In the genomic region with DNA sequence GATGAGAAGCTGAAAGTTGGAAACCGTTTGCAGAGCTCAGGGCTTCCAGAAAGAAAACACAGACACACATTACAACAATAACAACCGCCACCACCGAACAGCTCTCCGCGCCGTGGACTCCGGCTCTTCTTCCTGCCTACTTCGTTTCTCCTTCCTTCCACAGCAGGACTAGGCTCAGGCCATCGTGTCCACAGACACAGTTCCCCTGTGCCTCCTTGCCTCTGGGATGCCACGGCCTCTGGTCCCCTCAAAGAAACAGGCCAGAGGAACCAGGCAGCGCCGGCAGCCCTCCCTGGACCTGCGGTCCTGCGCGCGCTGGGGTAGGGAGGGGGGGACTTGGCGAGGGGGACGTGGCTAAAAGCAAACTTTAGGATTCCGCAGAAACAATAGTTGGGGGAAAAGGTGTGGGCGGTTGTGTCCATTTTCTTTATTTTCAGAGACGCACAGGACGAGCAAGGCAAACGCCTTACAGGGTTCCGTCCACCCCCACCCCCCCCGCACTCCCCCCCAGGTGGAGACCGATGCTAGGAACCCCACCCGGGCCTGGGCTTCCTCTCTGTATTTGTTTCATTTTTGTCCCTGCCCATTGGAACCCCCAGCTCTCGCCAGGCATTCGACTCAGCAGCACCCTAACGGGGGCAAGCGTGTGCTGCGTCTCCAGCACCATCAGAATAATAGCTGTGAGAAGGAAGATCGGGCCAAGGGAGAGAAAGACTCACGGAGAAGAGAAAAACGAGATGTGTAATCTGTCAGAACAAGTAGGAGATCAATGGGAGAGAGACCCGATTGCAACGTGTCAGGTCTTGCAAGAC, we compare ENCODE assay signal across 9 mouse cellular contexts. TPM values are rescaled to one million over a fixed set of nuclear protein-coding genes. Genes with fewer than 3 reads are reported as not detected.
A peak's percentile ranks its signal among the peaks of the same experiment; 100 is the strongest.
DNase-seq lines count a peak whose midpoint lies in the region; ATAC-seq lines count a peak whose summit lies in the region.
"Had no signal": no experiment of that assay in that cellular context is flagged by ENCODE, and none has a peak within 500 bp of the region (broad histone marks: within the 10 kb centered on the region; RNA-seq: fewer than 3 reads in every experiment).

No protein-coding gene starts in this region.

- no peaks in the 10 kb centered on the region for H3K27me3 ChIP-seq in embryonic facial prominence, embryonic 14.5 days (replicated peaks; ENCODE audit: control insufficient read depth, insufficient read depth, low read length)
- no peaks in the 10 kb centered on the region for H3K27me3 ChIP-seq in heart, embryonic 14.5 days (ENCODE audit: control insufficient read depth, insufficient read depth, low read length)

- no peak for ATAC-seq in embryonic facial prominence, embryonic 14.5 days (ENCODE audit: low read depth)
- no peak for ATAC-seq in heart, embryonic 14.5 days (ENCODE audit: insufficient number of reproducible peaks, insufficient read depth, low FRiP score, low read depth)

- peak overlapping the region; percentile 91 for H3K4me3 ChIP-seq in embryonic facial prominence, embryonic 14.5 days (ENCODE audit: low read depth, low read length)
- H3K4me3 ChIP-seq in heart, embryonic 14.5 days (ENCODE audit: control insufficient read depth in 1 of 2, insufficient read depth in 1 of 2, low read depth in 1 of 2, low read length in 2 of 2), result peak overlapping the region; percentile 70 to 84

- peaks cover 20% of the 10 kb centered on the region for H3K4me1 ChIP-seq in embryonic facial prominence, embryonic 14.5 days (ENCODE audit: control insufficient read depth, insufficient read depth, low read length)
- H3K4me1 ChIP-seq in heart, embryonic 14.5 days (ENCODE audit: control insufficient read depth in 2 of 2, insufficient read depth in 2 of 2, low read length in 2 of 2), result peaks cover 10 to 14% of the 10 kb centered on the region in 2 experiments

- DNase-seq in CD4-positive helper T cell, adult 2 months (ENCODE audit: low read depth, low spot score), result peak; percentile 61
- DNase-seq in adipocyte (ENCODE audit: low spot score), result peak; percentile 68
- DNase-seq in embryonic facial prominence, embryonic 14.5 days (ENCODE audit: low spot score), result peak; percentile 62
- DNase-seq in kidney, postnatal 25 days, result peak; percentile 32 to 60
- peak; percentile 52 to 54 for DNase-seq in lung, postnatal 4 days
- peak; percentile 40 for DNase-seq in spleen, adult 12 weeks (ENCODE audit: low spot score)
- no peak for DNase-seq in urinary bladder, postnatal 10 days (ENCODE audit: low spot score)

- H3K27ac ChIP-seq in embryonic facial prominence, embryonic 14.5 days (replicated peaks; ENCODE audit: low read depth, low read length), result peak overlapping the region; percentile 99
- H3K27ac ChIP-seq in heart, embryonic 14.5 days (replicated peaks in 1 of 2; ENCODE audit: control insufficient read depth in 1 of 2, insufficient read depth in 1 of 2, low read depth in 2 of 2, low read length in 2 of 2), result peak overlapping the region; percentile 98 to 99

- no peaks in the 10 kb centered on the region for H3K9me3 ChIP-seq in embryonic facial prominence, embryonic 14.5 days (ENCODE audit: control insufficient read depth, low read length)
- H3K9me3 ChIP-seq in heart, embryonic 14.5 days (ENCODE audit: control insufficient read depth, low read length), result no peaks in the 10 kb centered on the region

- H3K36me3 ChIP-seq in embryonic facial prominence, embryonic 14.5 days (ENCODE audit: control insufficient read depth, insufficient read depth, low read length), result no peaks in the 10 kb centered on the region
- H3K36me3 ChIP-seq in heart, embryonic 14.5 days (ENCODE audit: control insufficient read depth, insufficient read depth, low read length), result no peaks in the 10 kb centered on the region

- H3K9ac ChIP-seq in embryonic facial prominence, embryonic 14.5 days (ENCODE audit: low read depth, low read length), result peak overlapping the region; percentile 92
- peak overlapping the region; percentile 98 for H3K9ac ChIP-seq in heart, embryonic 14.5 days (ENCODE audit: low read length)

- WGBS in embryonic facial prominence, embryonic 14.5 days, result under 1% methylated on average over 36 of the region's 37 CpGs
- WGBS in heart, embryonic 14.5 days, result under 1% methylated on average over 36 of the region's 37 CpGs

- H3K4me2 ChIP-seq in embryonic facial prominence, embryonic 14.5 days (ENCODE audit: low read depth, low read length), result peak overlapping the region; percentile 95
- peak overlapping the region; percentile 94 for H3K4me2 ChIP-seq in heart, embryonic 14.5 days (ENCODE audit: low read length)

RNA-seq across cellular contexts. Expression of a gene that starts 1.4 kb away (rescaled TPM):
- polyA plus RNA-seq in embryonic facial prominence, embryonic 14.5 days (2014; fragmentation: Nextera tagmentation; extraction: Ambion mirVana), result 36.0 and 36.6 TPM in 2 replicates
- 46.0 and 49.7 TPM in 2 replicates for polyA plus RNA-seq in heart, embryonic 14.5 days (2014; fragmentation: Nextera tagmentation; extraction: Ambion mirVana)

RNA-seq across cellular contexts. Expression of a gene that starts 59.8 kb away (rescaled TPM):
- polyA plus RNA-seq in embryonic facial prominence, embryonic 14.5 days (2014; fragmentation: Nextera tagmentation; extraction: Ambion mirVana), result 6.4 TPM in 1 of 2 replicates, not detected in the other
- polyA plus RNA-seq in heart, embryonic 14.5 days (2014; fragmentation: Nextera tagmentation; extraction: Ambion mirVana), result not detected in 2 replicates
- polyA plus RNA-seq: gonadal fat pad, adult 2 months had no signal
